Mouse (Mus musculus) cerebellum, adult 2 months (tissue): ENCODE data around the gene Bach2.

Experiments used
- CTCF ChIP-seq: fragments of 200-500 bp; IDR thresholded peaks from 2 replicates; pipeline ENCODE4 v1.5.1; 2011; ENCODE audit warnings: low read depth, mild to moderate bottlenecking, control low read depth, low read length, moderate library complexity, borderline replicate concordance; ENCODE audit not compliant: insufficient read depth
- POLR2A ChIP-seq: fragments of 200-500 bp; IDR thresholded peaks from 2 replicates; pipeline ENCODE4 v1.6.1; 2011; ENCODE audit warnings: low read length, control low read depth, borderline replicate concordance; ENCODE audit not compliant: insufficient read depth

DNA sequence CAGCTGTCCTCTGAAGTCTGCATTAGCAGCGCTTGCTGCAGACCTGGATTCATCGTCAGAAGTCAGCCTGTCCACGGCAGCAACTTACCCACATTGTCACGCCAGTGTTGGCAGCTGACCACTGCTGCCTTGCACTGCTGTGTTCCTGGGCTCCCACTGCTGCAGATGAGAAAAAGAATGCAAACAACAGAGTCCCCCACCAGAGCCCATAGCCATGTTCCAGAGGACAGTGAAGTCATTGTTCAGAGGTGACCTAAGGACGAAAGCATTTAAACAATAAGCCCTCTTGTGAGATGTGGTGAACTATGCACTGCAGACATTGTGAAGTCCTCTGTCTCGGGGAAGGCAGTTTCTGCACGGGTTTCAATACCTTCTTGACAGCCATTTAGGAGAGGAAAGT lies 192.4 kb downstream of the Bach2 start:
- no peak for TF ChIP-seq CTCF
- TF ChIP-seq POLR2A = no peak
